Mouse (Mus musculus): Measurements from ENCODE around the gene Atic.

Atic gene

GRCm38 (mm10) chr1:71595365-71595764 is 38.4 kb downstream of the Atic start:
- DNase-seq: no peak

- no peak for DNase-seq
Observed at GRCm38 (mm10) chr1:71605751-71606150, 48.8 kb downstream of the Atic start.

- peak; percentile 10 for DNase-seq
Observed at GRCm38 (mm10) chr1:71606600-71607325, 49.8 kb downstream of the Atic start.

- no peak for DNase-seq
Observed at GRCm38 (mm10) chr1:71609057-71609775, 52.3 kb downstream of the Atic start.

- no peak for DNase-seq
Observed at GRCm38 (mm10) chr1:71609916-71610315, 53.0 kb downstream of the Atic start.

GRCm38 (mm10) chr1:71612256-71612655 is 55.3 kb downstream of the Atic start:
- DNase-seq: no peak

- no peak for DNase-seq
Observed at GRCm38 (mm10) chr1:71614545-71615246, 57.7 kb downstream of the Atic start.

- DNase-seq: no peak
Observed at GRCm38 (mm10) chr1:71621526-71621925, 64.6 kb downstream of the Atic start.

GRCm38 (mm10) chr1:71623625-71624024 is 66.7 kb downstream of the Atic start:
- no peak for DNase-seq
